Mouse (Mus musculus) ovary, postnatal 14 days (tissue): ENCODE measurements around the gene A030014E15Rik.
"Not testable (repeated sequence)": the region's sequence is repeated elsewhere in the genome, so short reads cannot be mapped to it uniquely, and the experiment has no call there.

Experiments
- DNase-seq: peaks from one replicate; pipeline ENCODE4 v3.0.0; 2022; ENCODE audit warnings: low spot score

The A030014E15Rik gene

GRCm38 (mm10) chr1:82924650-82925049, at the start of gene A030014E15Rik:
Gene A030014E15Rik, plus strand, starts transcription at chr1:82924917.
- DNase-seq: no peak

GRCm38 (mm10) chr1:82879172-82879571, 45.5 kb upstream of the A030014E15Rik start:
- DNase-seq: no peak

- DNase-seq: no peak
Measured at GRCm38 (mm10) chr1:82880196-82880595, 44.5 kb upstream of the A030014E15Rik start.

GRCm38 (mm10) chr1:82893269-82893668, 31.4 kb upstream of the A030014E15Rik start:
- no peak for DNase-seq

DNA sequence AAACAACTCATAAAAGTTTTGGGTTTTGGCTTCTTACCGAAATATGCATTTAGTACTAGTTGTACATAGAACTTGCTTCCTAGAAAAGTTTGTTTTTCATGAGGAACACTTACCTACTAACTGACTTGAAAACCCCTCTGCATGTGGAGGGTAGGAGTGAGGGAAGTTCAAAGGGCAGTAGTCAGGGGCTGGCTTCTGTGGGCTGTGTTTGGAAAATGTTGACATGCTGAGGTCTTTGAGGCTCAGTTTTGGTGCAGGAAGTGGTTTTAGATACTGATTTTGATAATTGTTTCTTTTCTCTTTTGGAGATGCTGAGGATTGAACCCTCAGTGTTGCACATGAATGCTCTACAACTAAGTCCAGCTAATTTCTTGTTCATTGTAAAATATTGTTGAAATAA, 24.1 kb upstream of the A030014E15Rik start:
- no peak for DNase-seq

DNA sequence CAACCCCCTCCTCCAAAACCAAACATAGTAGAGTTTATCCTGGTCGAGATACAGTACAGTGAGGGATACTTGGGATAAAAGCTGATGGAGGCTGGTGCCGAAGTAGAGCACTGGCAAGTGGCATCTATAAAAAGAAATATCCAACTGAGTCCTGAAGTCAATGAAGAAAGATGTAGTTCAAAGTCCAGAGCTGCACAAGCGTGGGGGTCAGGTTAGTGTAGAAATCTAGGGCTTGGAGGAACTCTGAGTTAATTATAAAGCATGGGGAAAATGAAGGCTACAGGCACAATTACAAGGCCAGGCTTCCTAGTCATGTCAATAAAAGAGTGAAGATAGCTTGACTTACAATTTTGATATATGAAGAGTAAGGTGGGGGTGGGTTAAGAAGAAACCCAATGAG, 23.5 kb upstream of the A030014E15Rik start:
- DNase-seq: no peak

- no peak for DNase-seq
Measured at GRCm38 (mm10) chr1:82905886-82906285, 18.8 kb upstream of the A030014E15Rik start.

DNA sequence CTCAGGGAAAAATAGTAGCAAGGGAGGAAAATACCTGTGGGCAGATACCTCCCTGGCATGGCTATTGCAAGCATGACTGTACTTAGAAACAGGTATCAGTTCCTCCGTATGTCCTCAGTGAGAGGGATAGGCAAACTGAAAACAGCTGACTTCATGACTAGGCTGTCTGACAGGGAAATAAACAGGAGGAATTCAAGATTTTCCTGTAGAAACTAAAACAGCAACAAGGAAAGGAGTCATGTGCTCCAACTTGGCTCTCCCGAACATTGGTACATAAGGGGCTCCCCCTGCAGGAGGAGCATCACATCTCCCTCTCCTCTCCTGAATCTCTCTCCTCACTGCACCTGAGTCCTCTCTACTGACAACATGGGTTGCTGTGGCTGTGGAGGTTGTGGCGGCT, 11.7 kb upstream of the A030014E15Rik start, which contains the start of gene A030005L19Rik:
TSS of gene A030005L19Rik (plus strand) at position 301 of the 400 bp plus-strand sequence.
- no peak for DNase-seq

- not testable (repeated sequence) for DNase-seq
Measured at GRCm38 (mm10) chr1:82913434-82913833, 11.3 kb upstream of the A030014E15Rik start.

GRCm38 (mm10) chr1:82930558-82930957, 5.8 kb downstream of the A030014E15Rik start:
- not testable (repeated sequence) for DNase-seq

- DNase-seq: not testable (repeated sequence)
Measured at GRCm38 (mm10) chr1:82931326-82931725, 6.6 kb downstream of the A030014E15Rik start, which contains the start of gene Gm6217. Gene Gm6217, minus strand, starts transcription at chr1:82931399.

GRCm38 (mm10) chr1:82938666-82939065, 13.9 kb downstream of the A030014E15Rik start:
- DNase-seq: no peak

GRCm38 (mm10) chr1:82942505-82942904, 17.8 kb downstream of the A030014E15Rik start:
- DNase-seq: not testable (repeated sequence)

DNA sequence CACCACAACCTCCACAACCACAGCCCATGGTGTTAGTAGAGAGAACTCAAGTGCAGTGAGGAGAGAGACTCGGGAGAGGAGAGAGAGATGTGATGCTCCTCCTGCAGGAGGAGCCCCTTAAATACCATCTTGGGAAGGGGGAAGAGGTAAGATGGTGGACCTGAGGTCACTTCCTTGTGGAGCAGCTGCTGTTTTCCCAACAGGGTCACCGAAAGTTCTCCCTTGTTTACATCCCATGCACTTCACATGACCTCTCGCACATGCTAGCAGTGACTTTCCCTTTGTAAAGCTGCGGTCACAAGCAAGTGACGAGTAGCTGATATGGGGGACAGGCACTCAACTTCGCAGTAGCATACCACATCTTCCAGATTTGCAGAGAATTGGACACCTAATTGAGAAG, 18.6 kb downstream of the A030014E15Rik start, which contains the start of gene A030003K21Rik:
TSS of gene A030003K21Rik (minus strand) at position 94 of the 400 bp plus-strand sequence.
- DNase-seq: not testable (repeated sequence)

- not testable (repeated sequence) for DNase-seq
Measured at GRCm38 (mm10) chr1:82946029-82946428, 21.3 kb downstream of the A030014E15Rik start.

DNA sequence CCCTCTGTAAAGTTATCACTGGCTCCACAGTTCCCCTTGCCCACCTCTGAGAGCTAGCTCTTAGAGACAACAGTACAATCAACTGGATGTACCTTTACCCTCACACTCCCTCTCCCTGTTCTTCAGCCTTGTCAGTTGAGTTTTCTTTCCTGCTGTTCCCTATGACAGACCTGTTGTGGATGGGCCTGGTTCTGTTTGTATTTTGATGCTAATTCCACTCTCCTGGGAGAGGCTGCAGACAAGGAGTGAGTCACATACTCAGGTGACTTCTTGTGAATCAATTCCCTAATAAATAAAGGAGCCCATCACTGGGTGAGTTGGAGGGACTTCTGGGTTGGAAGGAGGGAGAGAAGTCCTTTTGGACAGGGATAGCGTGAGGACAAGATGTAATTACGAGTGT, 23.9 kb downstream of the A030014E15Rik start:
- no peak for DNase-seq

DNA sequence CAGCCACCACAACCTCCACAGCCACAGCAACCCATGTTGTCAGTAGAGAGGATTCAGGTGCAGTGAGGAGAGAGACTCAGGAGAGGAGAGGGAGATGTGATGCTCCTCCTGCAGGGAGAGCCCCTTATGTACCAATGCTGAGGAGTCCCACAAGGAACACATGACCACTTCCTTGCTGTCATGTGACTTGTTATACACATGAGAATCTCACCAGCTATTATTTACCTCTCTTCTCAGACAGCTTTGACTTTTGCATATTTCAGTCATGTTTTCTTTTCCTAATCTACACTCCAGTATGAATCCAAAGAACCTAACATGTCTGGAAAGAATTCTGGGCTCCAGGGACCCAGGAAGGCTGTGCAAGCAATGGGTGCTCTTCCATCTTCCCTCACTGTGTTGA, 31.2 kb downstream of the A030014E15Rik start, which contains the start of gene Gm7544:
TSS of gene Gm7544 (minus strand) at position 101 of the 400 bp plus-strand sequence.
- DNase-seq: not testable (repeated sequence)

DNA sequence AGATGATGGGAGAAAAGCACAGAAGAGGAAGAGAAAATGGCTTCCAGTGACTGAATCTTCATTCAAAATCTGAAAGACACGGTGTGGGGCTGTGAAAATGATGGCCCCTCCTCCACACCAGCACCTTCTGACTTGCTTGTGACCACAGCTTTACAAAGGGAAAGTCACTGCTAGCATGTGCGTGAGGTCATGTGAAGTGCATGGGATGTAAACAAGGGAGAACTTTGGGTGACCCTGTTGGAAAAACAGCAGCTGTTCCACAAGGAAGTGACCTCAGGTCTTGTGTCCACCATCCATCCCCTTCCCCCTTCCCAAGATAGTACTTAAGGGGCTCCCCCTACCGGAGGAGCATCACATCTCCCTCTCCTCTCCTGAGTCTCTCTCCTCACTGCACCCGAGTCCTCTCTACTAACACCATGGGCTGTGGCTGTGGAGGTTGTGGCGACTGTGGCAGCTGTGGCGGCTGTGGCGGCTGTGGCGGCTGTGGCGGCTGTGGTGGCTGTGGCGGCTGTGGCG, 35.2 kb downstream of the A030014E15Rik start, which contains the start of gene Gm47955:
TSS of gene Gm47955 (plus strand) at position 417 of the 516 bp plus-strand sequence.
- no peak for DNase-seq

DNA sequence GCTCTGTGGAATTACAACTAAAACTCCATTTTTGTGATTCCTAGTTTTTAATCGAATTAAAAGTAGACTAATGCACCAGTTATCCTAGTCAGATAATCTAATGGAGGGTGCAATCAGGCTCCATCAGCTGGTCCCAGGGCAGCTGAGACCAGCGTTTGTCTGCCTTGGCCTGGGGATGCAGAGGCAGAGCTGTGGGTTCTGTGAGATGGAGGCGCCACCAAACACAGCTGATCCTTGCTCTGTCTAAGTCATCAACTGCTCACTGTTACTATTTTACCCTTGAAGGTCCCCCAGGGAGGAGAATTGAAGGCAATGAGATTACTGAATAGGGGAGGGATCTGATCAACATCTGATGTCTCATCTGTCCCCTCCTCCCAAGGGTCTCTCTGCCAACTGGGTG, 41.7 kb downstream of the A030014E15Rik start:
- DNase-seq: no peak

GRCm38 (mm10) chr1:82972046-82972445, 47.3 kb downstream of the A030014E15Rik start:
- no peak for DNase-seq

- DNase-seq: no peak
Measured at GRCm38 (mm10) chr1:82973244-82973643, 48.5 kb downstream of the A030014E15Rik start.

- DNase-seq: no peak
Measured at GRCm38 (mm10) chr1:82973901-82974300, 49.2 kb downstream of the A030014E15Rik start.

DNA sequence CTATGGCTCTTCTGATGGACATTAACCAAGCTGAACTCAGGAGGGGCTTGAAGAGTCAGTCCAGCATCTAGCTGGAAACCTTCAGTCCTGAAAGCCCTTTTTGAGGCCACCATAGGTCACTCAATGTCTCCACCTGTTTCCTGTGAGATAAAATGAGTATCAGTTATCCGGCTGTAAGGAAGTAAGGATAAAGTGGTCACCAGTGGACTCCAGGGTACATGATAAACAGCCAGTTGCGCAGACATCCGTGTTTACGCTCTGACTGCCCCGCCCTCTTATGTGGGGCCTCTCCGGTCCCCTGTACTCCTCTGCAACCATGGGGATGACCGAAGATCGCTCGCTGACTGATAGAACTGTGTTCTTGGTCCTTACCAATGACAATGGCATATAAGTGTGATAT, 49.6 kb downstream of the A030014E15Rik start:
- no peak for DNase-seq
